Mouse (Mus musculus) spleen, postnatal 14 days (tissue): ENCODE data around the gene Lrrc74a.

ENCODE experiments used
- DNase-seq, 2 experiments: peaks; one replicate each; pipeline ENCODE4 v3.0.0; 2021 to 2022; ENCODE audit warnings: low spot score in 2 of 2

Lrrc74a gene

GRCm38 (mm10) chr12:86786149-86787019, 52.2 kb downstream of the Lrrc74a start:
- DNase-seq: no peak

DNA sequence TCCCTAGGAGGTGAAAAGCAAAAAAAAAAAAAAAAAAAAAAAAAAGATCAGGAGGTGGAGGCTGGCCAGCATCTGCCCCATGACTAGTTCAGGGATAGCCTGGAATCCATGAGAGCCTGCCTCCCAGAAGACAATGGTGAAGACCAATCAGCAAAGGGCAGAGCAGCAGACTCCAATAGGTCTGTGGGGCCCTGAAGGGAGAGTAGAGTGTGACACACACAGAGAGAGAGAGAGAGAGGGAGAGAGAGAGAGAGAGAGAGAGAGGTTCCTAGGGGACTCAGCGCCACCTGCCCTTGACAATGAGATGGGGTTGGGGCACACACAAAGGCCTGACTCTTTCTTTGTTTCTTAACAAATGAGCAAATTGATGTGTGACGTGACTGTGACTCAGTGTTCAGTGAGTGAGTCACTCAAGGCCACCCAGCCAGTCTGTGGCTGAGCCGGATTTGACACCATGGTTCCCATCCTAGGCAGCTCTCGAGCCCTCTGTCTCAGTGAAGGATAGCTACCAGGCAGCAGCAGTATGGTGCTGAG, 52.9 kb downstream of the Lrrc74a start:
- DNase-seq: no peak

DNA sequence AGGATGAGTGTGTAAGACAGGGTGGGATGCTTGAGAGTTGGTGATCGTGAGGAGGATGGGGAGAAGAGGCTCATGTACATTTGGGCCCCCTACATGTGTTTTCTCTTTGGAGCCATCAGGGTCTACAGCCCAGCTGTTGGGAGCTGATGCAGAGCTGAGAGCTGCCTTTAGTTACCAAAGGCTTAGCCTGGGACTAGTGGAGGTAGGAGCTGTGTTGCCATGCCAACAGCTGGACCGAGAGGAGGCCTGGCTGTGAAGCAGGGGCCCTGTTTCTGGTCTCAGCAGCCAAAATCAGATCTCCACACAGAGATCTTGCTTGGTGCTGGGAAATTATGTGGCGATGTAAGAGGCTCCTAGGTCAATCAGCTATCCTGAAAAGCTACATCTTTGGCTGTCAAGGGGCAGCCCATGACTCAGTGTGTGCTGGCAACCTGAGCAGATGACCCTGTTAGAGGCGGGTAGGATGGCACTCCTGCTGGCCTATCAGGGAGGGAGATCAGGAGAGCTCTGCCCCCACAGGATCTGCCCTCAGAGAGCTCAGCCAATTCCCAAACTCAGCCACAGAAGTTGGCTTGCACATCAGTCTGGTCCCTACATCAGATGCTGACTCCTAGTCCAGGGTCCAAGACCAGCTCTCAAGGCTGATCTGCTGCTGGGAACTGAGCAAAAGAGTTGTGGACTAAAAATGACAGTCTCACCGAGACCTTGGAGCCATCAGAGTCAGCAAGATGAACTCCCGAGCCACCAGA, 56.1 kb downstream of the Lrrc74a start:
- DNase-seq: no peak

GRCm38 (mm10) chr12:86790849-86791127, 56.6 kb downstream of the Lrrc74a start:
- DNase-seq: no peak

DNA sequence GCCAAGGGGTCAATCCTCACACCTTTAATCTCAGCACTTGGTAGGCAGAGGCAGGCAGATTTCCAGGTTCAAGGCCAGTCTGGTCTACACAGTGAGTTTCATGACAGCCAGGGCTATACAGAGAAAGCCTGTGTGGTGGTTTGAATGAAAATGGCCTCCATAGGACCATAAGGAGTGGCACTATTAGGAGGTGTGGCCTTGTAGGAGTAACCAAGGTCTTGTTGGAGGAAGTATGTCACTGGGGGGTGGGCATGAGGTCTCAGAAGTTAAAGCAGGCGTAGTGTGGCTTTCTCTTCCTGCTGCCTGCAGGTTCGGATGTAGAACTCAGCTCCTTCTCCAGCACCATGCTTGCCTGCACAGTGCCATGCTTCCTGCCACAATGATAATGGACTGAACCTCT, 57.8 kb downstream of the Lrrc74a start:
- no peak for DNase-seq

- DNase-seq: no peak
Measured at GRCm38 (mm10) chr12:86793830-86794229, 59.7 kb downstream of the Lrrc74a start.

GRCm38 (mm10) chr12:86794331-86794730, 60.2 kb downstream of the Lrrc74a start:
- DNase-seq: no peak

GRCm38 (mm10) chr12:86795076-86795837, 61.1 kb downstream of the Lrrc74a start:
- no peak for DNase-seq

GRCm38 (mm10) chr12:86795838-86796232, 61.7 kb downstream of the Lrrc74a start:
- peak; percentile 64 to 78 for DNase-seq

GRCm38 (mm10) chr12:86796351-86796750, 62.2 kb downstream of the Lrrc74a start:
- DNase-seq: no peak

GRCm38 (mm10) chr12:86797771-86798170, 63.6 kb downstream of the Lrrc74a start:
- DNase-seq: no peak

GRCm38 (mm10) chr12:86798773-86799540, 64.8 kb downstream of the Lrrc74a start:
- peak; percentile 58 to 80 for DNase-seq

GRCm38 (mm10) chr12:86799786-86800185, 65.6 kb downstream of the Lrrc74a start:
- DNase-seq: no peak

DNA sequence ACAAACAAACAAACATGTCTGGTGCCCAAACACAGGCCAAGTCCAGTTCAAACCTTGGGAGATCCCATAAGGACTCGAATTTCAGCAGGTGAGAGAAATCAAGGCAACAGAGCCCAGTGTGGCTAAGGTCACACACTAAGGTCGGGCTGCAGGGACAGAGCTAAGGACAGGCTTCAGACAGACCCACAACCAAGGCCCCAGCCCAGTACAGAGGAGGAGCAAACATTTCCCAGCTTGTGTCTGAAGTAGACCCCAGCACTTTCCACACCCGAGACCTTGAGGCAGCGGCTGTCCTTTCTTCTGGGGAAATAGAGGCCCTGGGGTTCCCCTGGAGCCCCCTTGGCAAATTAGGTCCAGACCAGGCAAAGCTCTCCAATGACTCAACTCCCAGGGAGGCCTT, 66.2 kb downstream of the Lrrc74a start:
- no peak for DNase-seq

GRCm38 (mm10) chr12:86800765-86801147, 66.6 kb downstream of the Lrrc74a start:
- no peak for DNase-seq

- DNase-seq: peak in 1 of 2 experiments; percentile 46
Measured at GRCm38 (mm10) chr12:86801148-86802004, 67.2 kb downstream of the Lrrc74a start.

- DNase-seq: no peak
Measured at GRCm38 (mm10) chr12:86802005-86802671, 68.0 kb downstream of the Lrrc74a start.

GRCm38 (mm10) chr12:86802899-86803298, 68.7 kb downstream of the Lrrc74a start:
- no peak for DNase-seq

DNA sequence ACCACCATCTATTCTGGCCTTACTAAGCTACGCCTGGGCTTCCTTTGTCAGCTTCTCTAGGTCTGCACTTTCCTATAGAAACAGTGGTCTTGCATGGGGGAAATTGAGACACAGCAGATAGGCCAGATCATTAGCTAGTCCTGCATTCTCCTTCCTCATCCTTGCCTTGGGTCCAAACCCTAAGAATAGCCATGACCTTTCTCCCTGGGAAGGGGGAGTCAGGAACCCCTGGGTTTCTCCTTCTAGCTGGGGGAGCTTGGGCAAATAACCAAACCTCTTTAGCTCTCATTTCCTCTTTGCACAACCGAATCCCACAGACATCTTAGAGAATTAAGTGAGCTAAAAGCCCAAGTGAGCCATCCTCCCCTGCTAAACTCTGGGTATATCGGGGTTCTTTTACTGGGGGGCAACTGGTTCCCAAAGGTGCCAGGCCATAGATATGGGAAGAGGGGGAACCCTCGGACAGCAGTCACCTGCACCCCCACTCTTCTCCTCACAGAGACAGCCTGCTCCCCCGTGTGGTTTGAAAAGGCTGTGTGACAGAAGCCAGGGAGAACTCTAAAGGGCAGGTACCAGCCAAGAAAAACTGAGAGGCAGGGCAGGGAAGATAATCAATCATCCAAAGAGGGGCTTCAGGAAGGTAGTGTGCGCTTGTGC, 69.6 kb downstream of the Lrrc74a start:
- DNase-seq: no peak
